Mouse (Mus musculus) CD4-positive, CD25-positive, alpha-beta regulatory T cell, adult 4 months (primary cell): ENCODE results near the gene Ptprd. TPM values are rescaled to one million over a fixed set of nuclear protein-coding genes. Genes with fewer than 3 reads are reported as not detected.

ENCODE experiments used
- ATAC-seq: one replicate; pipeline ENCODE4 v1.8.0; 2017
- polyA plus RNA-seq, 2 experiments: library from polyadenylated mRNA; unstranded; fragments of 100-300 nt; shearing (Covaris generic); gene quantifications; one replicate each; pipeline ENCODE4 v1.2.1; 2017

Gene Ptprd
- polyA plus RNA-seq, 2 experiments from 2014 or later = 0.39 TPM; not detected in 1

DNA sequence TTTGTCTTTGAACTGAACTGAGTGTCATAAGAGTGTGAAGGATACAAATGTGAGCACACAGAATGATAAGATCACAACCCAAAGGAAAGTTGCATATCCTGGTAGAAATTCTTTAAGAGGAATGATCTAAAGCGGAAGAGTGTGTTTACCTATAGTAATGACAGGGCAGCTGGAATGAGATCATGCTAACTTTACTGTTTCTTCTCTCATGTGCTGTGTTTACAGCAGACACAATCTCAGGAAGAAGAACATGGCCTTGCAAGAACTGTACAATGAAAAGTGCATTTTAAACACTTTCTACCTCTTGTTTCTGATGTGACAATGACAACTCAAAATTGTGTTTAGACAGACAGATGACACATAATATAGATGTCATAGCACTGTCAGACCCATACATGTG is 1621.0 kb downstream of the Ptprd start:
- no peak for ATAC-seq

DNA sequence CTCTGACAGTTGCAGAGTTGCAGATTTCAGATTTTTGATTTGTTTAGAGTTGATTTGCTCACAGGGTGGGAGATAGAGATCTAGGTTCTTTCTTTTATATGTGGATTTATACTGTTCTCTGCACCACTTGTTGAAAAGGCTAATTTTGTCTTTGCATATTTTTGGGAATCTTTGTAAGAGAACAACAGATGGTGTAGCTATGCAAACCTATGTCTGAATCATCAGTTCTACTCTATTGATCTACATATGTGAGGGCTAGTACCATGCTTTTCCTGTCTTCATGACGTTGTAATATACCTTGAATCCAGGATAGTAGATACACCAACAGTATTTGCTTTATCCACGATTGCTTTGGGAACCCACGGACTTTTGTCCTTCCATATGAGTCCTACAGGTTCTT is 1628.7 kb downstream of the Ptprd start:
- no peak for ATAC-seq

DNA sequence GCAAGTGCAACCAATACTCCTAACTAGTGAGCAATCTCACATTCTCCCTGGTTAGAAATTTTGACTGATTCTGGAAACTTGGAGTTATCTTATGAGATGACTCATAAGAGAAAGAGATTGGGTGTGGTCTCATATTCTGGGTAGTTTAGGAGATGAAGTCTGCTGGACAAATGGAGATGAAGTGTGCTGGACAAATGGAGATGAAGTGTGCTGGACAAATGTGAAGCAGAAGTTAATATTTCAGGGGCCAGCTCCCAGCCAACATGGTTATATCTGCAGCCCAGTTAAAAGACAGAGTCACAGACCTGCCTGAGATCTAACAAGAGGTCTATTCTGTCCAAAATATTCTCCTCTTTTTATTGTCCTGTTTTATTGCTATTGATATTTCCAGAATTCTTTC is 1645.8 kb downstream of the Ptprd start:
- no peak for ATAC-seq

DNA sequence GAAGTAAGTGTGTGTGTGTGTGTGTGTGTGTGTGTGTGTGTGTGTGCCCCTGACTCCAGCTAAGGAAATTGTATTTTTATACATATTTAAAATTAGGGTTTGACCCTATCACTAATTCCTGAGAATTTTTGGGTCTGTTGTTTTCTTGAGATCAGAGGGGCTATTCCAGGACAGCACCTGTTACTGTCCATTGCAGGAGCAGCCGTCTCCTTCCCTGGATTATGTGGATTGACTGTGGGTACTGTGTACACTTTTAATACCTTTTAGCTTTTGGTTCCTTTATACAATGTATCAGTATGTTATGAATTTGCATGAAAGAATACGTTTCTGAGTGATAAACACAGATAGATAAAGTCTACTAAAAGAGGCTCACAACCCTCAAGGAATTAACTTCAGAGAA is 1670.0 kb downstream of the Ptprd start:
- ATAC-seq = no peak

DNA sequence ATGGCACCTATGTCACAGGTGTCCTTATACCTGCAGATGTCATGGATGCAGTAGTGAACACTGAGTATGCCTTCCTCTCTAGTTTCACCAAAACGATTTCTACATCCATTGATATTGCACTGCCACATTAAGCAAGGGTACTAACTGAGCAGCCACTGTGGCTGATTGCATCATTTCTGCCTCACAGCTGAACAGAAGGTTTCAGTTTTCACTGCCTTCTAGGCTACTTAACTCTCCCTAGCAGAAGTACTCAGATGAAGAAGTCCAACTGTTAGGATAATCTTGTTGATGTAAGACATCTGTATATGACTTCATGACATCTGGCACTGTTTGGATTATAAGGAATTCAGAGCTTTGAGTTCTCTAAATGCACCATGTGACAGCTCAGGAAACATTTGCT is 1678.8 kb downstream of the Ptprd start:
- ATAC-seq = no peak

DNA sequence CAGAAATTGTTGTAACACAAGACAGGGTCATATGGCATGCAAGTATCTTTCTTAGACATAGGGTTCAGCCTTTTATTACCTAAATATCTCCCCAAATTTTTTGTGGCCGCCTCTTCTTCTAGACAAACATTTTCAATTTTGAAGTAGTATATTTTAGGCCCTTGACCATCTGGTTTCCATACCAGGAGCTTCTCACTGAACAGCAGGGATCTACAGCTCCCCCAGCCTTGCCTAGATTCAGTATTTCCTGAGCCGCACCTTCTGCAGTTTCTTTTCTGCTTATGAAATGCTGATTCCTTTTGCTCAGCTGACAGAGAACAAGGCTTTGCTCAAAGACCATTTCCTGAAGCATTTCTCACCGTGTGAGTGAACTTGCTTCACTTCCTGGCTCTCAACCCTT is 1686.5 kb downstream of the Ptprd start:
- ATAC-seq = no peak

DNA sequence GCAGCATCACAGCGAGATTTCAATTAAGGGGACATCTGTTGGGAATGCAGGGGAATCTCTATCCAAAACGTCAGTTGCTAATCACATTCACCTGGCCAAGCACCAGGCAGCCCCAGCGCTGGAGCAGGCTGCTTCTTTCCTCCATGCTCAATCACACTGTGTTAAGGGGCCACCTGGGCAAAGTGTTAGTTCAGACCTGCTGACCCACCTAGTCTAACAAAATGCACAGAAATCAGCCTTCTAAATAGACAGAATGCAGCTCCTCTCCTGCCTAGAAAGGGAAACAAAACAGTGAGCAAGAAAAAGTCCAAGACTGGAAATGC is 1708.5 kb downstream of the Ptprd start:
- ATAC-seq = no peak

DNA sequence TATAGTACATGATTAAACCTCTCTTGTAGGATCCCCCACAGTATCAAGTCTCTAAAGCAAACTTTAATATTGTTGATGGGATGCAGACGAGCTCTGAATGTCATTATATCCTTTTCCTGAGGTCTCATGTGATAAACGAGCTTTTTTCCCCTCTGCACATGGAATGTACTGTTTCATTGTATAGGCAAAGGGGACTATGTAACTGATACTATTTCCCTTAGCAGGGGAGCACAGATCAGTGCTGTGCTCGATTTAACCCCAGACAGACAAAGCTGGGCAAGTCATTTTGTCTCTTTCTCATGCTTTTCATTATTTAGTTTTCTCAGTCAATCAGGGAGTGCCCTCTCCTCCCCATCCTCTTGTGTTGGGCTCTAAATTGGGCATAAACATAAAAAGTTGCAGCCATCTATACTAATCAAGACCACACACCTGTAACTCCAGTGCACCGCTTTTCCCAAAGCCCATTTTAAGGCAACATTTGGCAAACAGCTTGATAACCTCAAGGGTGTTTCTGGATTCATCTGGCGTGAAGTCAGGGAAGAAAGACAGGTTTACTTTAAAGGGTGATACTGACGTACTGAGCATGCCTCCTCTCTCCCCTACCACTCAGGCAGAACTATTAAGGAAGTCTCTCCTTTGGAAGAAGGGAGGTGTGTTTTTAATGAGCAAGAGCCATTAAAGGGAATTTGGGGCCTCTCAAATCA is 1709.0 kb downstream of the Ptprd start:
- ATAC-seq = no peak

DNA sequence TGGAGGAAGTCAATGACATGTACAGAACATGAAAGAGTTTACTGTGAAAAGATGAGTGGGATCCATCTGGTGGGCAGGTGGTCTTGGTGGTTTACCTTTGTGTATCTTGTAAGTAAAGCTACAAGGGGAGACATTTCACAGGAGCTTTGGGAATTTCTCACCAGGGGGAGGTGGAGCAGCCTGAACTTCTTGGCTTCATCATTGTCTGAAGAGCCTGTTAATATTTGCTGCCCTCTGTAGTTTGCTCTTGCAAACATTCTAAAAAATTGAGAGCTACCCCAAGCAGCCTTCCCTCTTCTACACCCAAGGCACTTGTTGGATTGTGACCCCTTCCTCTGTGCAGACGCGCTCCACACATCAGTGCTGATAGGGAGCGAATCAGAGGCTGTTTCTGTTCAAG is 1725.9 kb downstream of the Ptprd start:
- ATAC-seq = no peak

DNA sequence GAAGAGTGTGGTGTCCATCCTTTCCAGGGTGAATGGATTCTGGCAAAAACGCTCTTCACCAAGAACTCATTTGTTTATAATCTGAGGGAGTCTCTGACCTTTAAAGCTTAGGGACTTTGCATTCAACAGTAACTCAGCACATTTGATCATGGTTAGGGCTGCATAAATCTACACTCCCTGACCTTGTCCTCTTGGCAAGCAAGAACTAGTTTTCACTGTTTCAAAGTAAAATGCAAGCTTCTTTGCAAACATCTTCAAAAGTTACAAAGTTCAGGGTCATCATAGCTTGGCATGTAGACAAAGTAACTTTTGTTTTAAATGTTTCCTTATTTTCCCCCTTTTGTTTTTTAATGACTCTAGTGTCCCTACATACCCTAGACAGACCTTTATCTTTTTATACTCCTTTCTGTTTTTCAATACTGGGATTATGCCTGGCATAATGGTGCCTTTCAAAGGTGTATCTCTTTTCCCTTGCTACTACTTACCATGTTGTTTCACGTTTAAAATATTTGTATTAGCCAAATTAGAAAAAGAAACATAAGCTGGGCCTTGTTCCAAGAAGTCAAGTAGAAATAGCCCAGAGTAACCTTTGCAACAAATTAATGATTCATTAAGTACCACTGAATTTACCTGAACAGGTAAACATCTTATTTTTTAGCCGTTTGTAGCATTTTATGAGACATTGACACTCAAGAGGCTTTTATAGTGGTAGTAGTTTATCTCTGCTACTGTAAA is 1743.2 kb downstream of the Ptprd start:
- no peak for ATAC-seq

DNA sequence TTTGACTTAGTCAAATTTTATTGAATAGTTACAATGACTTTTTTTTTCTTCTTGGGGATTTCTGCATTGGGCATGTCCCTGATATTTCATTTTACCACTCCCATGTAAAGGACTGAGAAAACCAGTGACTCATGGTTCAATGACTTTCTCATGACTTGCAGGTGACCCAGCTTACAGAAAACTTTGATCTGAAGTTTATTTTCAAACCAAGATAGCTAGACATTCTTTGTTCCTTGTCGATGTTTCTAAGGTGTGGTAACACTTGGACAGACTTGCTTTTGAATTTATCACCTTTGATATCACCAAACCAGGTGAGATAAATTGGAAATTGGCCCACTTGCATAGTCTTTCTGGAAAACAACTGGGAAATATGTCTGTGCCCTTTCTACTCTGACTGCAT is 1747.1 kb downstream of the Ptprd start:
- no peak for ATAC-seq

DNA sequence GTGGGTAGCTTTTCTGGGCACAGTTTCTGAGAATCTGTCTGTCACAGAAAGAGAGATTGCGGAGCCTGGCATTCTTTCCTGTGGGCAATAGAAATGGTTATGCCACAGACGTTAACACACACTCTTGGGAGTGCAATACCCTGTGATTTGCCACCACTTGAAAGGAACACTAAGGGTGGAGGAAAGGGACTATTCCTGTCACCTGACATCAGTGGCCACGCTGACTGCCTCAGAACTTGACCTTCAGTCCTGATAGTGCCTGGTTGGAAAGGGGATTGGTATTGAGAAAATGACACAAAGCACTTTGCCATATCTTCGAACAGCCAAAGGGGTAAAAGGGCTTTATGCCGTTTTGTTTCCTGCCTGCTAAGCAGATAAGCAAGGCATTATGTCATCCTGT is 1750.4 kb downstream of the Ptprd start:
- no peak for ATAC-seq

DNA sequence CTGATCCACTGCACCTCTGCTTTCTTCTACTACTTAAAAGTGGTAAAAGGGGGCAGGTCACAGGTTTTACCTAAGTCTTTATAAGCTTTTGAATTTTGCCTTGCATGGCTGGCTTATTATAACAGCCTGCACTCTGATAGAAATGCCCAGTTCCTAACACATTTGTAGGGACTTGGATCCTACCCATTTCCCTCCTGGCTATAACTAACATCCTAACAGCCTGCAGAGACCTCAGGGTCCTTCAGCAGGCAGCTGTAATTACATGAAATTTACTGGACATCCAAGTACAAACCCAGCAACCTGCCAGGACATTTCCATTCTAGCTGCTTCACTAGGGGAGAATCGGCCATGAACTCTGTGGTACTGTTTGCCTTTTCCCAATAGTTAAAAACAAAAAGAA is 1751.2 kb downstream of the Ptprd start:
- no peak for ATAC-seq

DNA sequence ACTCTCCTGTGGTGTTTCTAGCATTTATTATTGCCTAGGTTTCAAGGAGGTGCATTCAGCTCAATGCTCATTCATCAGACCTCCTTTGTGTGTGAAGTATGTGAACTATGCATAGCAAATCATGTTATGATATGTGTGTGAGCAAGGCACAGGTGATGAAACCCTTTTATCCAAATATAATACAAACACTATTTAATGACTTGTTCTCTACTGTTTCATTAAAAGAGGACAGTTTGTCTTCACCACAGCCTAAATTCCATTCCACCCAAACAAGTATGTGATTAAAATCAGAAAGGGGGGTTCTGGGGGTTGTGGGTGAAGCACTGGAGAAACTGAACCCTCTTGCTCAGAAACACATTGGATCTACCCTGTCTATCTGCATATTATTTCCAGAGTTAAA is 1752.1 kb downstream of the Ptprd start:
- ATAC-seq = no peak

DNA sequence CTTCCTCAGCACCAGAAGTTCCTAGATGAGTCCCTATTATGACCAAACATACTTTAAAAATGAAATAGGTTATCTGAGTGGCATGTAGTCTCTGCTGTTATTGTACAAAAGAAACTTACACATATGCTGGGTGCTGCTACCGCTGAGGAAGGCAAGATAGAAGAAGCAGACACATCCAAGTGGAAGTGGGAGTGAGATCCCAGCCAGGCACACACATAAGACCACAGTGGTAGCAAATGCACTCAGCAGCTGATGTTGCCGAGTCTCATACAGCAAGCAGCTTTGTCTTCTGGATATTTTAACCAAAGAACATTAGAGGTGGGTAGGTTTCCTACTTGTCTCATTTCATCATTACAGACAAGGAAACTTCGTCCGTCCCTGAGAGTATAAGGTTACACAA is 1759.5 kb downstream of the Ptprd start:
- ATAC-seq = no peak

DNA sequence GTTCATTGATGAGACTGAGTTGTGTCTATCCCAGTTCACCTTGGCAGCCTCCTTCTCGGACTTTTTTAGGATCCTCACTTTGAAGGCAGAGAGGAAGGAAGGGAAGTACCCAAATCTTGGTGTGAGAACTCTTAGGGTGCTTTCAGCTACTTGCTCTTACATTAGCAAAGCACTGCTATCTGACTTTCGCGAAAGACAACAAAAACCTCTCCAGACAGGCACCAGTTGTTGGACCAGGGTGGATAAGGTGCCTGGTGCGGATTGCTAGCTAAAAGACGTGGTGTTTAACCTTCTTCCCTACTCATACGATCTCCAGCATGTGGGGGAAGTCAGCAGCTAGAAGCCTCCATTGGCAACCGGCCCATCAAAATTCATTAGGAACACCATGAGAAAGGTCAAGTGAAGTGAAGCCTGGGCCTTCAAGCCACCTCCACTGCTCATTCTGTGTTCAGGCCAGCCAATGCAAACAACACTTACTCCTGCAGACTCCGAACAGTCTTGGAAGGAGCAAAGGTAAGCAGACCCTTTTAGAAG is 1760.7 kb downstream of the Ptprd start:
- ATAC-seq = no peak

DNA sequence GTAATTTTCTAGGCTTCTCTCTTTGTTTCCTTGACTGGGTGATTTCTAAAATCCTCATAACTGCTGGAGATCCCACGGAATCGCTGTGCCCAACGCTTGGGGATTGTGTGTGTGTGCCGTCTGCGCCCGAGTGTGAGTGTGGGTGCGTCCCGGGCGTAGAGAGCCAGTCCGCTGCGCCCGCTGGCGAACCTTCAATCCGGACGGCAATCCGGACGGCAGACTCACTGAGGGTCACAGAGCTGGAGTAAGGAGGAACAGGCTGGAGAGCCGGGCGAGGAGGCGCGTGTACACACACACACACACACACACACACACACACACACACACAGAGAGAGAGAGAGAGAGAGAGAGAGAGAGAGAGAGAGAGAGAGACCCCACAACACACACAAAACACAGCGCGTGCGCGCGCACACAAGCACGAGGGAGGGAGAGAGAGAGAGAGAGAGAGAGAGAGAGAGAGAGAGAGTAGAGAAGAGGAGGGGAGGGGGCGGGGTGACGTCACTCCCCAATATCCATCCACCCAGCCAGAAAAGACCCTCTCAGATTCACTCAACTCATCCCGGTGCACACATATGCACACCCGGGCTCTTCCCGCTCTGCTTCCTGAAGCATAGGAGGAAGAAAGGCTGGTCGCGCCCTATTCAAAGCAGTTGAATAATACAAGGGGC is 1761.3 kb downstream of the Ptprd start:
- ATAC-seq = no peak

DNA sequence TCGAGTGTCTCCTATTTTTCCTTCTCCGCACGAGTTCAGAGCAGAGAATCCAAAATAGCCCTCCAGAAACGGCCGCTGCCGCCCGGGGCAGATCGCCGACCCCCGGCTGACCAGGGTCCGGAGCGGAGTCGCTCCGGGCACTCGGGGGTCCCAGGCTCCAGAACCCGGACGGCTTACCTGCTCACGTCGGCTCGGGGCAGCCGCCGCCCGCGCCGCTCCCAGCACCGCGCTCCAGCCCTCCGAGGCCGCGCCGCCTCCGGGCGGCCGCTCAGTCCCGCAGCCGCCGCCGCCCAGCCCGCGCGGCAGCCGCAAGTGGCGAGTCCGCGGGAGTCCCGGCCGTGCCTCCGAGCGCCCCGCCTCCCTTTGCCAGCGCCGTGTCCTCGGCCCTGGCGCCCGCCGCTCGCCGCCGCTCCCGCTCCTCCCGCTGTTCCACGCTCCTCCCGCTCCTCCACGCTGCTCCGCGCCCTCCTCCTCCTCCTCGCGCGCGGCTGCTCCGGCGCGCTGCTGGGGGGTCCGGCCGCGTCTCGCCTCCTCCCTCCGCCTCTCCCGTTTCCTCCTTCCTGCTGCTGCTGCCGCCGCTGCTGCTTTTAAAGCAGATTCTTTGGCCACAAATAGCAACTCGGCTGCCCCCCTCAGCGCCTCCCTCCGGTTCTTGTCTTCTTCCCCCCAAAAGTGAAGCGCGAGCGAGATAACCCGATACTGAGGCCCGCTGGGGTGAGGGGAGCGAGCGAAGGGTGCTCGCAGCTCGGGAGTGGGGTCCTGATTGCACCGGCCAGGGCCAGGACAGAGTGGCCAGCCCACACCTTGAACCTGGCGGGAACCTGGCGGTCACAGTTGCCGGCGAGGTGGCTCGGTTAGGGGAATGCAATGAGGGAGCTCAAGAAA is 1762.1 kb downstream of the Ptprd start:
- no peak for ATAC-seq

DNA sequence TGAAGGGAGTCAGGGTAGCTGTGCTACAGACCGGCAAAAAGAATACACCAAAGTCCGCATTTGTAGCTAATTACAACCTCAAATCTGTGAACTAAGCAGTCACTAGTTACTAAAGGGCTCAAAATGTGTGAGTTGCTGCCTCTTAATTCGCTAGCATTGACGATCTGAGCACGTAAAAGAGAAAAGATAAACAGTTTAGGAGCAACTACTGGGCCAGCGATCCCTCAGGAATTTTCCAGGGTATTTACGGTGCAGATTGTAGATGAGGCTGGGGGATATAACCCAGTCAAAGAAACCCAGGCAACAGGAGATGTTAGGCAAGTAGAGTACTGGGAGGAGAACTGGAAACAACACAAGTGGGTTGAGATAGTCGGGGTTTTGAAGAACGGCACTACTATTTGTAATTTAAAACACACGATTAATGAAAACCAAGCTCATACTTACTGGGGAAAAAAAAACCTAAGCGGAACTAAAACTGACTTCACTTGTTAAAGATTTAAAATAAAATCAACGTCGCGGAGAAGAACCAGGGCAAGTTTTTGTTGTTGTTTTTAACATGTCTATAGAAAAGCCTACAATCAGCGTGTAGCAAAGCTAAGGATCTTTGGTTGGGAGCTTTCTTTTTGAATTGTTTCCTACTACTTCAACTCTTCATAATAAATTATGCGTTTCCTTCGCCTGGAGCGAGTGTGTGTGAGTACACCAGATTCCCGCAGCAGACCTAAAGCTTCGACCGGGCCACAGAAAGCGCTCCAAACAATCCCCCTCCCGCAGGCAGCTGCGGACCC is 1762.9 kb downstream of the Ptprd start:
- ATAC-seq = no peak

DNA sequence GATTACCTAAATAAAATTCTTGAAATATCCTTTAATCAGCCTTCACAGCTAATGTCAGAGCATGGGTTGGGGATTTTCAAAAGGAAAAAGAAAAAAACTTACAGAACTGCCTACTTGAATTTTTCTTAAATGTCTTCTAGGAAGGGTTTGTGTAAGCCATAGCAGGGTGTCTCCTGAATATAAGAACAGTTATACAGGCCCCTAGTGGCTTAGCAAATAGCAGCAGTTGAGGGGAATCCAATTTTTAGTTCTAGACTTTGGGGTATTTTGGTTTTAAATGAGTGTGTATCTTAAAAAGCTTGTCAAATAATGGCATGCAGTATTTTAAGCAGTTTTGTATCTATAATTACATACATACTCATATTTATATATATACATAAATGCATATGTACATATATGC is 1764.4 kb downstream of the Ptprd start:
- no peak for ATAC-seq

DNA sequence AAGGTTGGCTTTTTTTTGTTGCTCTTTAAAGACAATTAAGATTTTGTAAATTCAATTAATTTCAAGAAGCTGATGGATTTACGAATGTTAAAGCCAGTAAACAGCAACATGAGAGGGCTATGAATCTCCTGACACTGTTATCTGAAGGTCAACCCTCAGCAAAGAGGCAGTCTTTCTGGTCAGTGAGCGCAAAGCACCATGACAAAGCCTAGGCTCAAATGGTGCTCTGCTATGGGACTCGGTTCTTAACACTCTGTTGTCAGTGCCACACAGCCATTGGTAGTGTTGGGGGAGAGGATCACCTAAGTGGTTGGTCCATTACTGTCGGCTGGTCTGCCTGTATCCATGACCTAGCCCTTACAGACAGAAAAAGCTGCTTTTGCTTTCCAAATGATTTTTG is 1767.0 kb downstream of the Ptprd start:
- ATAC-seq = no peak

DNA sequence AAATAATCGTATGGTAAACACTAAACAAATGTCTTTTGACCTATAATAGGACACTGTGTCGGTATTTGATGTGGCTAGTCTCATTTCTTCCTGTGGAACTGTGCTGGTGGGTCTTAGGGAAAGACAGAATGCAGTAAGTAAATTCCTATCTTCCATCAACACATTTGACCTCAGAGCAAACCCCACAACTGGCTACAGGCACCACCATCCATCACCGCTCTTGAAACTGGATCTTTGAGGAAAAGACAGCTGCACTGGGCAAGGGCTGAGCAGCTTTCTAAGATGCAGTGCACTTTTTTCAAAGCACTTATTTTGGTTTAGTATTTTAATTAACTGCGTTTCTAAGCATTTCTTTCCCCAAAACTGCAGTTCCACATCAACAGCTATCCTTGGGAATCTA is 1768.2 kb downstream of the Ptprd start:
- no peak for ATAC-seq
